Mouse (Mus musculus) limb, embryonic 11.5 days (tissue): ENCODE results near the gene 4931409K22Rik. TPM values are rescaled to one million over a fixed set of nuclear protein-coding genes. Genes with fewer than 3 reads are reported as not detected.

Experiments used
- ATAC-seq: fragments of 200-750 bp; cut with Nextera tagmentation; 2 replicates; pipeline ENCODE4 v1.8.0; 2017; ENCODE audit warnings: low read depth; ENCODE audit not compliant: insufficient number of reproducible peaks, low FRiP score, low TSS enrichment
- DNase-seq: peaks from one replicate; pipeline ENCODE4 v3.0.0-alpha.2; 2015; ENCODE audit warnings: low spot score
- H3K27ac ChIP-seq: fragments of 300-500 bp; sonication (generic); replicated peaks from 2 replicates; pipeline ENCODE4 v1.5.1; 2014; ENCODE audit warnings: low read depth, mild to moderate bottlenecking, low read length
- H3K27me3 ChIP-seq: fragments of 300-500 bp; sonication (generic); 2 replicates; pipeline ENCODE4 v1.6.1; 2014; ENCODE audit warnings: mild to moderate bottlenecking, low read length, mixed read lengths; ENCODE audit not compliant: control insufficient read depth, insufficient read depth
- H3K36me3 ChIP-seq: fragments of 300-500 bp; sonication (generic); 2 replicates; pipeline ENCODE4 v1.6.1; 2014; ENCODE audit warnings: mild to moderate bottlenecking, low read length, moderate library complexity, mixed read lengths; ENCODE audit not compliant: control insufficient read depth, insufficient read depth
- H3K4me1 ChIP-seq: fragments of 300-500 bp; sonication (generic); 2 replicates; pipeline ENCODE4 v1.6.1; 2014; ENCODE audit warnings: low read length, mixed read lengths; ENCODE audit not compliant: control insufficient read depth, insufficient read depth
- H3K4me2 ChIP-seq: fragments of 300-500 bp; sonication (generic); 2 replicates; pipeline ENCODE4 v1.6.1; 2014; ENCODE audit warnings: low read depth, mild to moderate bottlenecking, moderate library complexity; ENCODE audit not compliant: severe bottlenecking
- H3K4me3 ChIP-seq: fragments of 300-500 bp; sonication (generic); 2 replicates; pipeline ENCODE4 v1.5.1; 2014; ENCODE audit warnings: low read depth, low read length
- H3K9ac ChIP-seq: fragments of 300-500 bp; sonication (generic); 2 replicates; pipeline ENCODE4 v1.6.1; 2014; ENCODE audit warnings: mild to moderate bottlenecking, low read length
- H3K9me3 ChIP-seq: fragments of 300-500 bp; sonication (generic); 2 replicates; pipeline ENCODE4 v1.6.1; 2016; ENCODE audit warnings: low read length; ENCODE audit not compliant: control insufficient read depth
- WGBS: fragments of 180-500 bp; shearing (Covaris S2); extraction: QIAGEN DNeasy Blood & Tissue Kit; methylation state at CpG from one replicate; pipeline ENCODE4 v1.1.7; 2014; 5-methylcytosine and 5-hydroxymethylcytosine counted together
- polyA plus RNA-seq: library from polyadenylated mRNA; unstranded; fragments of >200 nt; fragmentation: Nextera tagmentation; extraction: Ambion mirVana; gene quantifications from 2 replicates; pipeline ENCODE4 v1.2.1, GENCODE M21; 2014

4931409K22Rik gene
- polyA plus RNA-seq, 1 experiment from 2014 or later: not detected

DNA sequence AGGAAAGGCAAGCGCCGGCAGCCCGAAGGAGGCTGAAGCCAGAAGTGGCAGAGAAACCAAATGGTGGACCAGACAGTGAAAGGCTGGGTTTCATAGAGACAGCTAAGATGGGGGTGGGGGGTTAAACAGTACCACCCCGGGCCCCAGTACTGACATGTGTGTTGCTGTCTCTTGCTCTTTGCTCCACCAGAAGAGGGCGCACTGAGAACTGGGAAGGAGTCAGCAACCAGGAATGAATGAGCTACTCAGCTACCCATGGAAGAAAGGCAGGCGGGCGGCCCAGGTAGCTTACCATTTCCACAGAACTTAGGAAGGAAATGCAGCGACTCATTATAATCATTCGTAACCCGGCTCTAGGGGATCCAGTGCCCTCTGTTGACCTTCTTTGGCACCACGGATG is 46.0 kb downstream of the 4931409K22Rik start:
- Histone ChIP-seq H3K4me3 (no peak overlapping the region), H3K36me3 (no peaks in the 10 kb centered on the region), H3K27me3 (0 out of 2 replicates have a peak, but pooled peaks cover 3% of the 10 kb centered on the region), H3K27ac (no peak overlapping the region), H3K9me3 (no peaks in the 10 kb centered on the region), H3K4me2 (no peak overlapping the region), H3K9ac (no peak overlapping the region), H3K4me1 (no peaks in the 10 kb centered on the region)
- ATAC-seq: no peak
- DNase-seq: peak; percentile 41
- WGBS: 51% methylated on average over 11 of the region's 11 CpGs

- Histone ChIP-seq H3K9me3 (no peaks in the 10 kb centered on the region), H3K36me3 (no peaks in the 10 kb centered on the region), H3K4me3 (no peak overlapping the region), H3K4me1 (peaks cover 5% of the 10 kb centered on the region; the same call in 1 of the 2 replicates), H3K27me3 (peaks cover 10% of the 10 kb centered on the region; the same call in 1 of the 2 replicates), H3K27ac (no peak overlapping the region), H3K9ac (no peak overlapping the region), H3K4me2 (no peak overlapping the region)
- ATAC-seq (no peak), DNase-seq (no peak)
- WGBS: 92% methylated on average over 7 of the region's 7 CpGs
Measured at GRCm38 (mm10) chr5:24508406-24508805, 48.2 kb downstream of the 4931409K22Rik start.

- Histone ChIP-seq H3K27ac (no peak overlapping the region), H3K9ac (no peak overlapping the region), H3K4me1 (peaks cover 5% of the 10 kb centered on the region; the same call in 1 of the 2 replicates), H3K4me3 (no peak overlapping the region), H3K36me3 (peaks cover 10% of the 10 kb centered on the region; the same call in 1 of the 2 replicates), H3K27me3 (peaks cover 10% of the 10 kb centered on the region; the same call in 1 of the 2 replicates), H3K4me2 (no peak overlapping the region), H3K9me3 (no peaks in the 10 kb centered on the region)
- WGBS: 61% methylated on average over 2 of the region's 2 CpGs
- no peak for ATAC-seq
- no peak for DNase-seq
Measured at GRCm38 (mm10) chr5:24505513-24505912, 51.1 kb downstream of the 4931409K22Rik start.

DNA sequence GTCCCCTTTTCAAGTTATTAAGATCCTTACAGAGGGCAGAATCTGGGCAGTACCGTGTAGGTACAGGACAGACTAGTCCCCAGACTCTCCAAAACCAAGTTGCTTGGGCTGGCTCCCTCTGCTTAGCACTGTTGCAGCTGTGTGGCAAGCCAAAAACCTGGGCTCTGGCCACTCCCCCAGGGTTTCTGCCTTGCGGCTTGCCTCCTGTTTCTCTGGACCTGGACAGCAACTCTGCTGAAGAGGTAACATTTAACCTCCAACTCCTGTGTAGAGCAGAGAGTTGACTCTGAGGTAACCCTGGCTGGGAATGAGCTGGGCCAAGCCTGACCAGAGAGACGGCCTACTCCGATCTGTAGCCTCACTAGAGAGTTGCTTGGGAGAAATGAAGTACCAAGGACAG is 53.8 kb downstream of the 4931409K22Rik start:
- Histone ChIP-seq H3K4me2 (no peak overlapping the region), H3K9me3 (no peaks in the 10 kb centered on the region), H3K27ac (no peak overlapping the region), H3K9ac (no peak overlapping the region), H3K36me3 (peaks cover 17% of the 10 kb centered on the region; the same call in 1 of the 2 replicates), H3K4me3 (no peak overlapping the region), H3K27me3 (peaks cover 10% of the 10 kb centered on the region; the same call in 1 of the 2 replicates), H3K4me1 (peaks cover 5% of the 10 kb centered on the region; the same call in 1 of the 2 replicates)
- no peak for DNase-seq
- 61% methylated on average over 4 of the region's 4 CpGs for WGBS
- ATAC-seq: no peak

- WGBS: 94% methylated on average over 11 of the region's 11 CpGs
- ATAC-seq (no peak), DNase-seq (no peak)
- Histone ChIP-seq H3K27ac (no peak overlapping the region), H3K27me3 (peaks cover 7% of the 10 kb centered on the region; the same call in 1 of the 2 replicates), H3K9me3 (no peaks in the 10 kb centered on the region), H3K4me1 (peaks cover 5% of the 10 kb centered on the region; the same call in 1 of the 2 replicates), H3K4me3 (no peak overlapping the region), H3K36me3 (peaks cover 17% of the 10 kb centered on the region; the same call in 1 of the 2 replicates), H3K4me2 (no peak overlapping the region), H3K9ac (no peak overlapping the region)
Measured at GRCm38 (mm10) chr5:24500851-24501250, 55.8 kb downstream of the 4931409K22Rik start.

DNA sequence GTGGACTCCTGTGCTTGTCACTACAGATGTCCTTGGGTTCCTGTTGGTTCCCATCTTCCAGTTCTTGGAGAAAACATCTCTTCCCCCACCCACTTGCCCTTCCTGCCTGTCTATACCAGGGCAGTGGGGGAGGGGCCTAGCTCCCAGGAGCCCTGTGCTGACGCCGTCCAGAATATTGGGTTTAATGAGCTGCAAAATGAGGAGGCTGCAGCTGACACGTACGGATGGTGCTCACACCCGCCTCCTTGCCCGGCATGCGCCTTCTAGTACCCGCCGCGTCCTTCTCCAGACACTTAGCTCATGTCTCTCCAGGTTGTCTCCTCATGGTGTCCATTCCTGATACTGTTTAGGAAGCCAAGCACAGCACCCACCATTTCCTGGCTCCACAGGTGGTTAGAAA is 57.5 kb downstream of the 4931409K22Rik start:
- Histone ChIP-seq H3K4me2 (no peak overlapping the region), H3K27me3 (no peaks in the 10 kb centered on the region), H3K9me3 (no peaks in the 10 kb centered on the region), H3K27ac (no peak overlapping the region), H3K4me1 (no peaks in the 10 kb centered on the region), H3K9ac (no peak overlapping the region), H3K36me3 (peaks cover 22% of the 10 kb centered on the region), H3K4me3 (no peak overlapping the region)
- 82% methylated on average over 10 of the region's 10 CpGs for WGBS
- DNase-seq: no peak
- no peak for ATAC-seq

- 67% methylated on average over 12 of the region's 12 CpGs for WGBS
- ATAC-seq (no peak), DNase-seq (no peak)
- Histone ChIP-seq H3K27me3 (no peaks in the 10 kb centered on the region), H3K27ac (no peak overlapping the region), H3K9me3 (no peaks in the 10 kb centered on the region), H3K4me3 (no peak overlapping the region), H3K36me3 (peaks cover 30% of the 10 kb centered on the region), H3K4me1 (no peaks in the 10 kb centered on the region), H3K4me2 (no peak overlapping the region), H3K9ac (no peak overlapping the region)
Measured at GRCm38 (mm10) chr5:24497526-24497925, 59.1 kb downstream of the 4931409K22Rik start.

DNA sequence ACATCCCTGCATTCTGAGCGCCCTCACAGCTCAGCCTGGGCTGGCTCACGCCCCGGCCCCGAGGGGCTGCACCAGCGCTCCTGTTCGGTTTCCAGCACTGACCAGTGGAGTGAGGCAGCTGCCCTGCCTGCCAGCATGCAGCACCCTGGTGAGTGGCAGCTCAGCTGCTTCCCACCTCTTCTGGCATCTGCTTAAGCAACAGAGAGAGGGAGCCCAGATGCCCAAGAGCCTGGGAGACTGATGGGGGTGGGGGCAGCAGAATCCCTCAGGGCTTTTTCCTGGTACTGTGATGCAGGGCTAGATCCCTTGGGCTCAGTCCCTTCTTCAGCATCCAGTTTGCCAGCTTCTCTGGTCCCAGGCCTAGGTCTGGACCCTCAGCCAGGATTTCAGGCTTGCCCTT is 59.9 kb downstream of the 4931409K22Rik start:
- no peak for DNase-seq
- 71% methylated on average over 6 of the region's 6 CpGs for WGBS

DNA sequence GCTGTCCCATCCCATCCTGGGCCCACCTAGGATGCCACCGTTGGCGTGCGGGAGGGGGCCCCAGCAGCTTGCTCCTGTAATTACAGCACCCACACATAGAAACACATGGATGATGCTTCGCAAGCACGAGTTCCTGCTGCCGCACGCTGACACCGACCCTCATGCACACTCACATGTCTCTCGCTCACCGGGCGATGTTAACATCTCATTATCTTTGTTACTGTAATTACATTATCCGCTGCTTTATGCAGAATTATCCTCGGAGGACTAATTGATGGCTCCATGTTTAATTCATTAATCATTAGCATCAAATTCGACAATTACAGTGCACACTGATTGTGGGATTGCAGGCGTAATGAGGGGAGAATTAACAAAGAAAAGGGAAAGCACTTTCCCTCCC is 61.6 kb downstream of the 4931409K22Rik start:
- WGBS: 90% methylated on average over 15 of the region's 15 CpGs
- DNase-seq (no peak), ATAC-seq (no peak)
- H3K9ac ChIP-seq: no peak overlapping the region
- H3K27ac ChIP-seq: no peak overlapping the region
- H3K4me3 ChIP-seq: no peak overlapping the region
- no peaks in the 10 kb centered on the region for H3K4me1 ChIP-seq
- no peak overlapping the region for H3K4me2 ChIP-seq
- H3K27me3 ChIP-seq: no peaks in the 10 kb centered on the region
- no peaks in the 10 kb centered on the region for H3K9me3 ChIP-seq
- peaks cover 22% of the 10 kb centered on the region for H3K36me3 ChIP-seq

More for the DNA sequence above, 59.9 kb downstream of the 4931409K22Rik start:
- no peak for ATAC-seq
- no peak overlapping the region for H3K4me2 ChIP-seq
- H3K9ac ChIP-seq: no peak overlapping the region
- H3K4me1 ChIP-seq: no peaks in the 10 kb centered on the region
- no peak overlapping the region for H3K27ac ChIP-seq
- H3K36me3 ChIP-seq: peaks cover 31% of the 10 kb centered on the region
- H3K4me3 ChIP-seq: no peak overlapping the region
- H3K9me3 ChIP-seq: no peaks in the 10 kb centered on the region
- H3K27me3 ChIP-seq: no peaks in the 10 kb centered on the region
